Mouse (Mus musculus) liver, postnatal 0 days (tissue): ENCODE results near the gene Crybb2.

ENCODE experiments used
- CTCF ChIP-seq: sonication (generic); IDR thresholded peaks from 2 replicates; pipeline ENCODE4 v1.5.1; 2016; ENCODE audit warnings: antibody characterized with exemption, low read depth
- EP300 ChIP-seq: IDR thresholded peaks from 2 replicates; pipeline ENCODE4 v1.6.1; 2016; ENCODE audit warnings: antibody characterized with exemption, low read depth, mild to moderate bottlenecking

DNA sequence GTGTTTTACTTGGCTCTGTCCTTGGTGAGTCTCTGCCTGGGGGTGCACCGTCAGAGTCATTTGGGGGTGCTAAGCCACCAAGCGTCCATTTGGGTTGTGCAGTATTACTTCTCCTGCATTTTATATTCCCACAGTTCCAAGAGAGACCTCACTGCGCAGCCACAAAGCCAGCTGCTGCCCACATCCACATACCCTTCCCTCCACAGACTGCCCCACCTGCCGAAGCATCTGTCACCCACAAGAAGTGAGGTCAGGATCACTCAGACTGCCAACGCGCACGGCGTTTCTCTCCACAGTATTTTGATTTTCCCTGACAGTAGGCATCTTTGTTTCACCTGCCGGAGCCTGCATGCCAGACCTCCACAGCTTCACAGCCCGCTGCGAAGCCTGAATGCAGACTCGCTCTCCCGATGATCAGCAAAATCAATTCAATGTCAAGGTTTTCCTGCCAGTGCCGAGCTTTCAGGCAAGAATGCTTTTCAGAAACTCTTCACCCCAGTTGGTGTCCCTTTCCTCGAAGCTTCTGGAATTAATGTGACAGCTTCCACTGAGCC is 38.6 kb downstream of the Crybb2 start:
- TF ChIP-seq CTCF, result no peak
- TF ChIP-seq EP300, result no peak
